Mouse (Mus musculus): Measurements from ENCODE around the gene Kank4.

GRCm38 (mm10) chr4:98767134-98768133, 49.9 kb downstream of the Kank4 start:
- TF ChIP-seq TAL1 (IDR thresholded peaks at IDR 0.05; ENCODE audit: low read length), result no peak
- no peak for TF ChIP-seq GATA1 (IDR thresholded peaks at IDR 0.05; ENCODE audit: low read length)

Data from erythroblast, embryonic 14.5 days (primary cell).